Mouse (Mus musculus): Measurements from ENCODE around the gene Abl2. TPM values are rescaled to one million over a fixed set of nuclear protein-coding genes. Genes with fewer than 3 reads are reported as not detected.

Abl2 gene
- total and polyA plus RNA-seq, 3 experiments, result 10.0 to 19.8 (median 15.5) TPM

- H3K9me3 ChIP-seq (replicated peaks; ENCODE audit: low read length), result no peaks in the 10 kb centered on the region
- TF ChIP-seq CTCF (conservative IDR thresholded peaks at IDR 0.05 in 1 of 2, IDR thresholded peaks at IDR 0.05 in 1 of 2; ENCODE audit: low read depth in 2 of 2, low read length in 2 of 2) (peak; percentile 10 to 62; a peak in 2 of 4 replicates), RAD21 (IDR thresholded peaks at IDR 0.05; ENCODE audit: low read depth, low read length) (peak; percentile 59), ZKSCAN1 (IDR thresholded peaks at IDR 0.05; ENCODE audit: borderline replicate concordance, low read depth, low read length) (no peak), SMC3 (IDR thresholded peaks at IDR 0.05; ENCODE audit: low read depth, low read length) (peak; percentile 27; the same call in 1 of the 2 replicates)
- no peak overlapping the region for H3K27ac ChIP-seq (ENCODE audit: insufficient read depth, low read depth)
- no peak overlapping the region for H3K4me2 ChIP-seq (ENCODE audit: insufficient read depth, low read depth, poor library complexity, severe bottlenecking)
- no peaks in the 10 kb centered on the region for H3K27me3 ChIP-seq (replicated peaks)
- dilution Hi-C loops (cut with MboI; ENCODE audit: extremely low pct_ligation_motif_present, extremely low pct_unique_long_range_greater_than_20kb, low sequenced_read_pairs), result no loop called here
- no peak overlapping the region for H3K9ac ChIP-seq (ENCODE audit: insufficient read depth, low read depth)
- peaks cover 0 to 26% of the 10 kb centered on the region in 2 experiments for H3K36me3 ChIP-seq (replicated peaks in 1 of 2; ENCODE audit: control insufficient read depth in 1 of 2, insufficient read depth in 1 of 2, low read length in 1 of 2)
- no peaks in the 10 kb centered on the region for H3K4me1 ChIP-seq (ENCODE audit: control insufficient read depth in 1 of 2, insufficient read depth in 2 of 2)
- no peak overlapping the region for H3K4me3 ChIP-seq (replicated peaks in 1 of 3; ENCODE audit: low read depth in 2 of 3, low read length in 2 of 3, poor library complexity in 1 of 3)
- peak; percentile 16 for DNase-seq (ENCODE audit: extremely low read depth)
- peaks cover 4% of the 10 kb centered on the region; the same call in 1 of the 2 replicates for H3K79me2 ChIP-seq (replicated peaks; ENCODE audit: control insufficient read depth, extremely low read depth, insufficient read depth, poor library complexity, severe bottlenecking)
- in situ Hi-C loops (cut with MboI; ENCODE audit: low pct_ligation_motif_present, low pct_unique_long_range_greater_than_20kb, low sequenced_read_pairs), result no loop called here
Measured at GRCm38 (mm10) chr1:156584175-156584574, 25.6 kb downstream of the Abl2 start.

- TF ChIP-seq KAT2A (IDR thresholded peaks at IDR 0.05; ENCODE audit: insufficient replicate concordance, low read length), result no peak
- no peak for TF ChIP-seq PAX5 (IDR thresholded peaks at IDR 0.05; ENCODE audit: low read length)
- no peak for TF ChIP-seq GABPA (IDR thresholded peaks at IDR 0.05; ENCODE audit: insufficient replicate concordance, low read depth, low read length)
- no peak for TF ChIP-seq JUN (IDR thresholded peaks at IDR 0.05; ENCODE audit: insufficient read depth, low read depth, low read length)
- no peak for TF ChIP-seq HCFC1 (IDR thresholded peaks at IDR 0.05; ENCODE audit: low read depth, low read length)
- no peak for TF ChIP-seq MAZ (IDR thresholded peaks at IDR 0.05; ENCODE audit: low read depth, low read length)
- no peak for TF ChIP-seq ZC3H11A (IDR thresholded peaks at IDR 0.05; ENCODE audit: low read depth, low read length)
- TF ChIP-seq MYC (IDR thresholded peaks at IDR 0.05; ENCODE audit: low read depth, low read length), result no peak
- TF ChIP-seq E2F4 (IDR thresholded peaks at IDR 0.05; ENCODE audit: insufficient replicate concordance, low read depth, low read length), result no peak
- TF ChIP-seq ETS1 (conservative IDR thresholded peaks at IDR 0.05; ENCODE audit: low read depth, low read length), result no peak
- no peak for TF ChIP-seq NRF1 (IDR thresholded peaks at IDR 0.05; ENCODE audit: low read depth, low read length)
- no peak for TF ChIP-seq POLR2A (IDR thresholded peaks at IDR 0.05; ENCODE audit: low read depth, low read length)
- TF ChIP-seq SMC3 (IDR thresholded peaks at IDR 0.05; ENCODE audit: low read depth, low read length), result no peak
- no peak for TF ChIP-seq TBP (conservative IDR thresholded peaks at IDR 0.05; ENCODE audit: low read depth, low read length)
- TF ChIP-seq POLR2AphosphoS2 (IDR thresholded peaks at IDR 0.05; ENCODE audit: low read depth, low read length), result no peak
- Histone ChIP-seq H3K9me3 (replicated peaks; ENCODE audit: low read length) (no peaks in the 10 kb centered on the region), H3K4me3 (replicated peaks in 1 of 3; ENCODE audit: low read depth in 2 of 3, low read length in 2 of 3, poor library complexity in 1 of 3) (no peak overlapping the region), H3K36me3 (replicated peaks in 1 of 2; ENCODE audit: control insufficient read depth in 1 of 2, insufficient read depth in 1 of 2, low read length in 1 of 2) (peaks cover 0 to 21% of the 10 kb centered on the region in 2 experiments), H3K79me2 (replicated peaks; ENCODE audit: control insufficient read depth, extremely low read depth, insufficient read depth, poor library complexity, severe bottlenecking) (peaks cover 4% of the 10 kb centered on the region; the same call in 1 of the 2 replicates), H3K9ac (ENCODE audit: insufficient read depth, low read depth) (no peak overlapping the region), H3K27me3 (replicated peaks) (no peaks in the 10 kb centered on the region), H3K4me1 (ENCODE audit: control insufficient read depth in 1 of 2, insufficient read depth in 2 of 2) (no peaks in the 10 kb centered on the region), H3K27ac (ENCODE audit: insufficient read depth, low read depth) (no peak overlapping the region), H3K4me2 (ENCODE audit: insufficient read depth, low read depth, poor library complexity, severe bottlenecking) (no peak overlapping the region)
- dilution Hi-C loops (cut with MboI; ENCODE audit: extremely low pct_ligation_motif_present, extremely low pct_unique_long_range_greater_than_20kb, low sequenced_read_pairs), result no loop called here
- in situ Hi-C loops (cut with MboI; ENCODE audit: low pct_ligation_motif_present, low pct_unique_long_range_greater_than_20kb, low sequenced_read_pairs), result no loop called here
- DNase-seq (ENCODE audit: extremely low read depth), result no peak
Measured at GRCm38 (mm10) chr1:156585512-156585911, 26.9 kb downstream of the Abl2 start.
